Mouse (Mus musculus): Measurements from ENCODE around the gene Gpr158. TPM values are rescaled to one million over a fixed set of nuclear protein-coding genes. Genes with fewer than 3 reads are reported as not detected.
A peak's percentile ranks its signal among the peaks of the same experiment; 100 is the strongest.

Gene Gpr158
- polyA plus RNA-seq (2015; fragmentation: Nextera tagmentation; extraction: Ambion mirVana): 3.6 and 4.7 TPM in 2 replicates

DNA sequence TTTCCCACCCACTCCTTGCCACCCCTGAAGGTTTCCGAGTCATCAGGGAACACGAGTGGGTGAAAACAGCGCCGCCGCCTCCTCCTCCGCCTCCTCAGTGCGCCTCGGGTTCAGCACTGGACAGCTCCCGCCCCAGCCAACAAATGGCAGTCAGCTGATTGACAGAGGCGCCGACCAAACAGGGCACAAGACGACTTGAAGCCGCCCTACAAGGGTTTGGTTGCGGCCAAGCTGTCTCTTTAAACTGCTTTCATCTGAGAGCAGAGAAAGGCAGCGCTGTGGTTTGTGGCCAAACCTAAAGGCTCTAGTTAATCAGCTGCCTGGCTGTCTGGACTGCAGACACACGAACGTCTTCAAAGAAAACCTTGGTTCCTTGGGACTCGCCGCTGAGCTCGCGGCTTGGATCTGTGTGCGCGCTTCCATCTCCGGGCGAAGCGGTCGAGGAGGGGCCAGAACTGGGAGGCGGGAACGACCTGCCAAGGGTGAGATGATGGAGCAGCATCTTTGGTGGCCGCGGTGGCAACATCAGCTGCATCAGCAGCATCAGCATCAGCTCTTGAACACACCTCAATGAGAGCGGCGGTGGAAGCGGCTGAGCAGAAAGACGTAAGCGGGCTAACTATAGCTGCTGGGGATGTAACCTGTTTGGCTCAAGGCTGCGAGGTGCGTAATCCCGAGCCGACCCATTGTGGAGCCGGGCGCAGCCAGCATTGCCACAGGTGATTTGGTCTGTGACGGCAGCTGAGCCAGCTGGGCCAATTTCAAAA lies at the start of gene Gpr158:
Gene Gpr158 (plus strand): TSS at position 198 of the 767 bp plus-strand sequence.
- Histone ChIP-seq H3K27me3 (replicated peaks; ENCODE audit: control insufficient read depth, insufficient read depth, low read length) (0 out of 2 replicates have a peak, but pooled peaks cover 2% of the 10 kb centered on the region), H3K36me3 (ENCODE audit: control insufficient read depth, insufficient read depth, low read length) (no peaks in the 10 kb centered on the region), H3K4me2 (ENCODE audit: low read length) (peak within 1 kb of the TSS; percentile 87), H3K4me3 (ENCODE audit: low read length) (peak within 1 kb of the TSS; percentile 44), H3K9me3 (ENCODE audit: control insufficient read depth, low read length) (no peaks in the 10 kb centered on the region), H3K27ac (ENCODE audit: low read depth, low read length) (peak within 1 kb of the TSS; percentile 67), H3K4me1 (ENCODE audit: control insufficient read depth, insufficient read depth, low read depth, low read length) (peaks cover 16% of the 10 kb centered on the region), H3K9ac (ENCODE audit: low read depth, low read length) (peak within 1 kb of the TSS; percentile 56)
- ATAC-seq: peak; percentile 99
- under 1% methylated on average over 43 of the region's 43 CpGs for WGBS

DNA sequence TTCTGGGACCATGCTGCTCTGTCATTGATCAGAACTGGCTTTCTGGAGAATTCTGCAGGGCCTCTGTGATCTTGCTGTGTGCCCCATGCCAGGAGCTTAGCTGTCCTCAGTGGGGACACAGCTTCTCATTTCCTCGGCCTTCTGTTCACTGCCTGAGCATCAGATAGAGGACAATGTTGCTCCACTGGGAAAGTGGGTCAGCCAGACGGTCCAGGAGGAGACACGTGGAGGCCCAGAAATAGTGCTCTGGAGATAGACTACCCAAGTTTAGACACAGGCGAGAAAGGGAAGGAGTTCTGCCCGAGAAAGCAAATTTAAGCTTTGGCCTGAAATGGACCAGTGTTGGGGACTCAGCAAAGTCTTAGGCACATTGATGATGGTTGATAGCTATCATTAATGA lies 23.5 kb upstream of the Gpr158 start:
- Histone ChIP-seq H3K4me3 (ENCODE audit: low read length) (no peak overlapping the region), H3K4me1 (ENCODE audit: control insufficient read depth, insufficient read depth, low read depth, low read length) (no peaks in the 10 kb centered on the region), H3K9me3 (ENCODE audit: control insufficient read depth, low read length) (no peaks in the 10 kb centered on the region), H3K27me3 (replicated peaks; ENCODE audit: control insufficient read depth, insufficient read depth, low read length) (no peaks in the 10 kb centered on the region), H3K27ac (ENCODE audit: low read depth, low read length) (no peak overlapping the region), H3K9ac (ENCODE audit: low read depth, low read length) (no peak overlapping the region), H3K4me2 (ENCODE audit: low read length) (no peak overlapping the region), H3K36me3 (ENCODE audit: control insufficient read depth, insufficient read depth, low read length) (no peaks in the 10 kb centered on the region)
- 85% methylated on average over 5 of the region's 5 CpGs for WGBS
- no peak for ATAC-seq

DNA sequence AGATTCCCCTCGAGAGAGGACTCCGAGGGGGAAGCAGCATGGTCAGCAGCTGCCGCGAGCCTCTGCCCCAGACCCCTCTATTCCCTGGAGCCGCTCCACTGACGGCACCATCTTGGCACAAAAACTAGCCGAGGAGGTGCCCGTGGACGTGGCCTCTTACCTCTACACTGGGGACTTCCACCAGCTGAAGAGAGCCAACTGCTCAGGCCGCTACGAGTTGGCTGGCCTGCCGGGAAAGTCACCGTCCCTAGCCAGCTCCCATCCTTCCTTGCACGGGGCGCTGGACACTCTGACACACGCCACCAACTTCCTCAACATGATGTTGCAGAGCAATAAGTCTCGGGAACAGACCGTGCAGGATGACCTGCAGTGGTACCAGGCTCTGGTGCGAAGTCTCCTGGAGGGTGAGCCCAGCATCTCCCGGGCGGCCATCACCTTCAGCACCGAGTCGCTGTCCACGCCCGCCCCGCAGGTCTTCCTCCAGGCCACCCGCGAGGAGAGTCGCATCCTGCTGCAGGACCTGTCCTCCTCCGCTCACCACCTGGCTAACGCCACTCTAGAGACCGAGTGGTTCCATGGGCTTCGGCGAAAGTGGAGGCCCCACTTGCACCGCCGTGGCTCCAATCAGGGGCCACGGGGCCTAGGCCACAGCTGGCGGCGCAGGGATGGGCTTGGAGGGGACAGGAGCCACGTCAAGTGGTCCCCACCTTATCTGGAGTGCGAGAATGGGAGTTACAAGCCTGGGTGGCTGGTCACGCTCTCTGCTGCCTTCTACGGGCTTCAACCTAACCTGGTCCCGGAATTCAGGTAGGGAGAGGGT lies 1.2 kb downstream of the Gpr158 start:
- 9% methylated on average over 44 of the region's 44 CpGs for WGBS
- H3K4me3 ChIP-seq (ENCODE audit: low read length): peak overlapping the region; percentile 44
- H3K4me2 ChIP-seq (ENCODE audit: low read length): peak overlapping the region; percentile 87
- no peak overlapping the region for H3K27ac ChIP-seq (ENCODE audit: low read depth, low read length)
- H3K27me3 ChIP-seq (replicated peaks; ENCODE audit: control insufficient read depth, insufficient read depth, low read length): 0 out of 2 replicates have a peak, but pooled peaks cover 2% of the 10 kb centered on the region
- H3K9ac ChIP-seq (ENCODE audit: low read depth, low read length): peak overlapping the region; percentile 56
- H3K4me1 ChIP-seq (ENCODE audit: control insufficient read depth, insufficient read depth, low read depth, low read length): peaks cover 16% of the 10 kb centered on the region
- H3K36me3 ChIP-seq (ENCODE audit: control insufficient read depth, insufficient read depth, low read length): no peaks in the 10 kb centered on the region
- peak; percentile 17 for ATAC-seq
- no peaks in the 10 kb centered on the region for H3K9me3 ChIP-seq (ENCODE audit: control insufficient read depth, low read length)

DNA sequence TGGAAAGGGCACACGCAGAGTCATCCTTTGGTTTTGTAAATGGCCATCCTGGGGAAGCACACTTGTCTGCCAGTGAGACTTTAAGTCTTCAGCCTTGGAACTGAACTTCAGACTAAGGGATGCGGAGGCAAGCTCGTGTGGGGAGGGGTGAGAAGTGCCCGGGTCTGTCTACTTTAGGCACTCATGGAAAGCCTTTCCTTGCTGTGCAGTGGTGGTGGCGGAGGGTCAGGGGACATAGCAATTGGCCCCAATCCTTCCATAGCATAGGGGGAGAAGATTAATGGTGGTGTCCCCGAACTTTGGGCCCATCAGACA lies 1.8 kb downstream of the Gpr158 start:
- Histone ChIP-seq H3K9me3 (ENCODE audit: control insufficient read depth, low read length) (no peaks in the 10 kb centered on the region), H3K4me2 (ENCODE audit: low read length) (peak overlapping the region; percentile 87), H3K4me3 (ENCODE audit: low read length) (peak overlapping the region; percentile 44), H3K9ac (ENCODE audit: low read depth, low read length) (peak overlapping the region; percentile 56), H3K36me3 (ENCODE audit: control insufficient read depth, insufficient read depth, low read length) (no peaks in the 10 kb centered on the region), H3K27me3 (replicated peaks; ENCODE audit: control insufficient read depth, insufficient read depth, low read length) (0 out of 2 replicates have a peak, but pooled peaks cover 2% of the 10 kb centered on the region), H3K27ac (ENCODE audit: low read depth, low read length) (no peak overlapping the region), H3K4me1 (ENCODE audit: control insufficient read depth, insufficient read depth, low read depth, low read length) (peaks cover 16% of the 10 kb centered on the region)
- ATAC-seq: no peak
- 52% methylated on average over 6 of the region's 6 CpGs for WGBS

DNA sequence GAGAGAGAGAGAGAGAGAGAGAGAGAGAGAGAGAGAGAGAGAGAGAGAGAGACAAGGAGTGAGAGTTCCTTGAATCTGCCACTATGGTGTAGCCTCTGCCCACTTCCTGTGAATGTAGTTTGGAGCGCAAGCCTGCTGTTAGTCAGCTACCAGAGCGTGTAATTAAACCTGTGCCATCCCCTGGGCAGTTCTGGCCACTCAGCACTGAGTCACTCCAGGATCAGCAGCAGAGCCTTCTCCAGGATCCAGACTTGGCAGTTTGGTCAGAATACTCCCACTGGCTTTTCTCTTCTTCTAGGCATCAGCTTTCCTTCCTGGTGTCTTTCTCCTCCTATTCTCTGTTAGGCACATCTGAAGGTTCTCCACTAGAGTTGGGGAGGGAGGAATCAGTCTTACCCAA lies 2.2 kb downstream of the Gpr158 start:
- H3K9ac ChIP-seq (ENCODE audit: low read depth, low read length): peak overlapping the region; percentile 31; the same call in 1 of the 2 replicates
- ATAC-seq: no peak

DNA sequence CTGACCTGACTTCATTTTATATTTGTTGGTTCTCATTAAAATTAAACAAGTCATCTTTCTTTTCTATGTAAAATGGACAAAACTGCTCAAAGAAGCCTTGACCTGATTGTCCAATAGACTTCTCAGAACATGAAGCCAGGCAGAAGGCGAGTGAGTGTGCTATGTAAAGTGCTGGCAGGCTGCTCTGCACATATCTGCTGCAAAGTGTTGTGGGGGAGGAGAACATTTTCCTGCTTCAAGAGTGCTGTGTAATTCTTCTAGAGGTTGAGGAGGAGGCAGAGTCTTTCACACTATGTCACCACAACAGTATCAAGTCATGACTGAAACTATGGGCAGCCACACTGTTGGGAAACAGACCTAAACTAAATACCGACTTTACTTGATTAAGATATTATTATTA lies 12.2 kb downstream of the Gpr158 start:
- Histone ChIP-seq H3K4me2 (ENCODE audit: low read length) (no peak overlapping the region), H3K36me3 (ENCODE audit: control insufficient read depth, insufficient read depth, low read length) (no peaks in the 10 kb centered on the region), H3K4me1 (ENCODE audit: control insufficient read depth, insufficient read depth, low read depth, low read length) (no peaks in the 10 kb centered on the region), H3K9me3 (ENCODE audit: control insufficient read depth, low read length) (no peaks in the 10 kb centered on the region), H3K27me3 (replicated peaks; ENCODE audit: control insufficient read depth, insufficient read depth, low read length) (no peaks in the 10 kb centered on the region), H3K9ac (ENCODE audit: low read depth, low read length) (no peak overlapping the region), H3K4me3 (ENCODE audit: low read length) (no peak overlapping the region), H3K27ac (ENCODE audit: low read depth, low read length) (no peak overlapping the region)
- ATAC-seq: no peak
- 82% methylated on average over 2 of the region's 2 CpGs for WGBS

More for the DNA sequence above, 2.2 kb downstream of the Gpr158 start:
- Histone ChIP-seq H3K4me1 (ENCODE audit: control insufficient read depth, insufficient read depth, low read depth, low read length) (peaks cover 16% of the 10 kb centered on the region), H3K36me3 (ENCODE audit: control insufficient read depth, insufficient read depth, low read length) (no peaks in the 10 kb centered on the region), H3K9me3 (ENCODE audit: control insufficient read depth, low read length) (no peaks in the 10 kb centered on the region), H3K4me3 (ENCODE audit: low read length) (peak overlapping the region; percentile 44), H3K4me2 (ENCODE audit: low read length) (peak overlapping the region; percentile 87), H3K27ac (ENCODE audit: low read depth, low read length) (no peak overlapping the region), H3K27me3 (replicated peaks; ENCODE audit: control insufficient read depth, insufficient read depth, low read length) (0 out of 2 replicates have a peak, but pooled peaks cover 2% of the 10 kb centered on the region)
- WGBS: 47% methylated on average over 2 of the region's 2 CpGs

DNA sequence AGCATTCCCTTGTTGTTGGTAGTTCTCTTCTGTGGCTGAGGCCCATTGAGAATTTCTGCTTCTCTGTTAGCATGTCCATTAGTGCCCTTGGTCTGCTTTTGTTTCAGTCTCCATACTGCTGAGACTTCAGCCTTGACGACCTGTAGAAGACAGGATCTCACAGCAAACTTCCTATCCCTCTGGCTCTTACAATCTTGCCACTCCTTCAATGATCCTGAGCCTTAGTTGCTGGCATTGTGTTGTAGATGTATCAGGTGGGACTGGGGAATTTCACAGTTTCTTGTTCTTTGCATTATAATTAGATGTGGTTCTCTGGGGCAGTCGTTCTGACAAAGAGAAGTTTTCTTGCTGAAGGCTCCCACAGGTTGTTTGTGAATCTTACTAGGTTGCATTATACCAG lies 25.4 kb downstream of the Gpr158 start:
- H3K36me3 ChIP-seq (ENCODE audit: control insufficient read depth, insufficient read depth, low read length): no peaks in the 10 kb centered on the region
- H3K27ac ChIP-seq (ENCODE audit: low read depth, low read length): no peak overlapping the region
- H3K27me3 ChIP-seq (replicated peaks; ENCODE audit: control insufficient read depth, insufficient read depth, low read length): no peaks in the 10 kb centered on the region
- H3K4me3 ChIP-seq (ENCODE audit: low read length): no peak overlapping the region
- no peaks in the 10 kb centered on the region for H3K9me3 ChIP-seq (ENCODE audit: control insufficient read depth, low read length)
- no peak for ATAC-seq
- WGBS: 7% methylated on average over 2 of the region's 2 CpGs
- no peak overlapping the region for H3K9ac ChIP-seq (ENCODE audit: low read depth, low read length)
- no peak overlapping the region for H3K4me2 ChIP-seq (ENCODE audit: low read length)
- H3K4me1 ChIP-seq (ENCODE audit: control insufficient read depth, insufficient read depth, low read depth, low read length): no peaks in the 10 kb centered on the region

DNA sequence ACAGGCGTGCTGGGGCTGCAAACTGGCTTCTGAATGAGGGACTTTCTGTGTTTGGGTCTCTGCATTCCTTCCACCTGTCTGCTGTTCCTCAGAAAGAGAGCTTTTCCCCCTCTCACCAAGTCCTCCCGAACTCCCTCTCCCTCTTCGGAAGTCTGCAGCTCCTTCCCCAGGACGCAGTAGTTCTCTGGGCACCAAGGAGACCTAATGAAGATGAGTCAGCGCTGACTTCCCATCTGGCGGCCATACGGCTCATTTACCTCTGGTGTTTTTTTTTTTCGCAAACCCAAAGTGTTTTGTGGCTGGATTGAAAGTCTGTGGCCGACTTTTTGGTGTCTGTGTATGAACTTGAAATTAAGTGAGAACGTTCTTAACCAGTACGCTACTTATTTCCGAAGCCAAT lies 30.0 kb downstream of the Gpr158 start:
- no peak overlapping the region for H3K9ac ChIP-seq (ENCODE audit: low read depth, low read length)
- no peaks in the 10 kb centered on the region for H3K4me1 ChIP-seq (ENCODE audit: control insufficient read depth, insufficient read depth, low read depth, low read length)
- no peak overlapping the region for H3K27ac ChIP-seq (ENCODE audit: low read depth, low read length)
- 84% methylated on average over 12 of the region's 12 CpGs for WGBS
- H3K36me3 ChIP-seq (ENCODE audit: control insufficient read depth, insufficient read depth, low read length): no peaks in the 10 kb centered on the region
- H3K4me2 ChIP-seq (ENCODE audit: low read length): no peak overlapping the region
- H3K9me3 ChIP-seq (ENCODE audit: control insufficient read depth, low read length): no peaks in the 10 kb centered on the region
- no peak overlapping the region for H3K4me3 ChIP-seq (ENCODE audit: low read length)
- no peaks in the 10 kb centered on the region for H3K27me3 ChIP-seq (replicated peaks; ENCODE audit: control insufficient read depth, insufficient read depth, low read length)
- ATAC-seq: no peak

DNA sequence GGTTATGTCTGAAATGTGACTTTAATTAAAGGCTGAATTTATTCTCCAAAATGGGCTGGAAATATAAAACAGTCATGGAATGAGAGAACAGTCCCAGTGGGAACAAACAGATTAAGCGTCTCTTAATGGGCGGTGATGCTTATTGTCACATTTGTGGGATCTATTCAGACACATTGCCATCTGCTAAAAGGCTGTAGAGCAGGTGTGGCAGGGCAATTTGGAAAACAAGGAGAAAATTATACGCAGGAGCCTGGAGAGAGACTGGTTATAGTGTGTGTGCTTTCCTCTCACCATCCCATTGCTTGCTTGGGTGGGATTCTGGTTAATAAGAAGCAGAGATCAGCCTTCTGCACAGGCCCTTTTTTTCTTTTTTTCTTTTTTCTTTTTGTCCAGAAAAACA lies 32.3 kb downstream of the Gpr158 start:
- peak; percentile 56; the same call in 1 of the 2 replicates for ATAC-seq
- no peaks in the 10 kb centered on the region for H3K9me3 ChIP-seq (ENCODE audit: control insufficient read depth, low read length)
- WGBS: 52% methylated on average over 3 of the region's 3 CpGs
- no peak overlapping the region for H3K27ac ChIP-seq (ENCODE audit: low read depth, low read length)
- H3K9ac ChIP-seq (ENCODE audit: low read depth, low read length): no peak overlapping the region
- H3K4me2 ChIP-seq (ENCODE audit: low read length): no peak overlapping the region
- H3K27me3 ChIP-seq (replicated peaks; ENCODE audit: control insufficient read depth, insufficient read depth, low read length): no peaks in the 10 kb centered on the region
- no peaks in the 10 kb centered on the region for H3K4me1 ChIP-seq (ENCODE audit: control insufficient read depth, insufficient read depth, low read depth, low read length)
- no peak overlapping the region for H3K4me3 ChIP-seq (ENCODE audit: low read length)
- no peaks in the 10 kb centered on the region for H3K36me3 ChIP-seq (ENCODE audit: control insufficient read depth, insufficient read depth, low read length)

Measured in hindbrain, embryonic 16.5 days (tissue).